Mouse (Mus musculus) adrenal gland, adult (tissue): ENCODE data around the gene Heatr5a.

Source experiments
- DNase-seq, 2 experiments: peaks; one replicate each; pipeline ENCODE4 v3.0.0; 2022 to 2023; ENCODE audit warnings: low spot score in 1 of 2; ENCODE audit not compliant: inconsistent age in 2 of 2

Heatr5a gene

GRCm38 (mm10) chr12:51886369-51886768 is 84.8 kb downstream of the Heatr5a start:
- no peak for DNase-seq

GRCm38 (mm10) chr12:51884801-51885200 is 86.3 kb downstream of the Heatr5a start:
- DNase-seq, result no peak

- peak; percentile 50 to 77 for DNase-seq
Measured at GRCm38 (mm10) chr12:51883297-51883805, 87.8 kb downstream of the Heatr5a start.

- DNase-seq, result peak; percentile 84 to 88
Measured at GRCm38 (mm10) chr12:51882606-51883296, 88.4 kb downstream of the Heatr5a start.

GRCm38 (mm10) chr12:51881775-51882174 is 89.3 kb downstream of the Heatr5a start:
- DNase-seq, result no peak

GRCm38 (mm10) chr12:51871446-51872144 is 99.5 kb downstream of the Heatr5a start:
- no peak for DNase-seq

GRCm38 (mm10) chr12:51869511-51869910 is 101.6 kb downstream of the Heatr5a start:
- DNase-seq, result no peak

- DNase-seq, result no peak
Measured at GRCm38 (mm10) chr12:51867076-51867475, 104.0 kb downstream of the Heatr5a start.

- peak; percentile 34 to 82 for DNase-seq
Measured at GRCm38 (mm10) chr12:51866226-51866910, 104.8 kb downstream of the Heatr5a start.

GRCm38 (mm10) chr12:51865790-51866179 is 105.3 kb downstream of the Heatr5a start:
- peak; percentile 51 to 70 for DNase-seq

- peak; percentile 68 to 81 for DNase-seq
Measured at GRCm38 (mm10) chr12:51865061-51865789, 105.9 kb downstream of the Heatr5a start.

- DNase-seq, result no peak
Measured at GRCm38 (mm10) chr12:51863116-51864002, 107.8 kb downstream of the Heatr5a start.

GRCm38 (mm10) chr12:51858134-51859028 is 112.7 kb downstream of the Heatr5a start:
- no peak for DNase-seq

- no peak for DNase-seq
Measured at GRCm38 (mm10) chr12:51856768-51857295, 114.3 kb downstream of the Heatr5a start.

GRCm38 (mm10) chr12:51855872-51856271 is 115.2 kb downstream of the Heatr5a start:
- no peak for DNase-seq

GRCm38 (mm10) chr12:51855453-51855852 is 115.7 kb downstream of the Heatr5a start:
- DNase-seq, result no peak

- no peak for DNase-seq
Measured at GRCm38 (mm10) chr12:51851617-51852016, 119.5 kb downstream of the Heatr5a start.

- no peak for DNase-seq
Measured at GRCm38 (mm10) chr12:51851155-51851554, 120.0 kb downstream of the Heatr5a start.

GRCm38 (mm10) chr12:51850339-51850738 is 120.8 kb downstream of the Heatr5a start:
- no peak for DNase-seq
